Mouse (Mus musculus) bone marrow macrophage, adult 2 months (primary cell): ENCODE measurements around the gene Chtop.
A peak's percentile ranks its signal among the peaks of the same experiment; 100 is the strongest.

Experiments
- CTCF ChIP-seq: IDR thresholded peaks from 2 replicates; pipeline ENCODE4 v1.5.1; 2012; ENCODE audit warnings: low read depth, mild to moderate bottlenecking, low read length, moderate library complexity
- POLR2A ChIP-seq: IDR thresholded peaks from 2 replicates; pipeline ENCODE4 v1.6.1; 2012; ENCODE audit warnings: mild to moderate bottlenecking, low read depth, low read length, borderline replicate concordance

DNA sequence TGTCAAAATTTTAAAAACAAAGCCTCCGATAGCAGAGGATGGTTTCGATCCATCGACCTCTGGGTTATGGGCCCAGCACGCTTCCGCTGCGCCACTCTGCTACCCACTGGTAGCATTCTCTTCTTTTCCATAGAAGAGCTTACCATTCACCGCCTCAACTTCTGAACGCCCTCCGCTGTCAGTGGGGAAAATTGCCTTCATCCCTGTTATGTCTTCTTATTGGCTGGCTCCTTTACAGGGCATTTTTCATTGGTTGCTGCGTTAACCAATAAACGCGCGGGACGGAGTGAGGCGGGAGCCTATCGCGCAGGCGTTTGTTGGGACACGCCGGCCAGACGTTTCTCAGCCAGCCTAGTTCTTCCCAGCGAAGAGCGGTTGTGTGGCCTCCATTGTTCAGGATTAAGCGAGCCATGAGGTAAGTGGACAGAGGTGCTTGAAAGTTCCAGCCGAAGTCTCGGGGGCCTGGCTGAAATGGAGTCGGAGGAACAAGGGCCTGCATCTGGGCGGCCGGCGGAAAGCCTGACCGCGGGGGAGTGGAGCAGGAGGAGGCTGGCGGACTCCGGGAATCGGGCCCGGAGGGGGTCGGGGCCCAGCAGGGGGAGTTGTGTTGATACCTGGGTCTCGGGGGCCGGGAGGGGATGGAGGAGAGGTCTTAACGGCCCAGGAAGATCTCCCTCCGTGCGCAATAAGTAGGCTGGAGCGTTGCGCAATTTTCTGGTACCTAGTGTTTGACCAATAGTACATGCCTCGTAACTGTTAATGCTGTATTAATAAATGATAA, 33.3 kb downstream of the Chtop start, which contains the start of gene Ilf2:
- TF ChIP-seq CTCF (0 out of 2 replicates have a peak, but pooled peaks have one; percentile 20), POLR2A (0 out of 2 replicates have a peak, but pooled peaks have one; percentile 51)
